Mouse (Mus musculus): Measurements from ENCODE around the gene Gm10961. TPM values are rescaled to one million over a fixed set of nuclear protein-coding genes. Genes with fewer than 3 reads are reported as not detected.

Gm10961 gene
- polyA plus RNA-seq, 1 experiment from 2014 or later = not detected

DNA sequence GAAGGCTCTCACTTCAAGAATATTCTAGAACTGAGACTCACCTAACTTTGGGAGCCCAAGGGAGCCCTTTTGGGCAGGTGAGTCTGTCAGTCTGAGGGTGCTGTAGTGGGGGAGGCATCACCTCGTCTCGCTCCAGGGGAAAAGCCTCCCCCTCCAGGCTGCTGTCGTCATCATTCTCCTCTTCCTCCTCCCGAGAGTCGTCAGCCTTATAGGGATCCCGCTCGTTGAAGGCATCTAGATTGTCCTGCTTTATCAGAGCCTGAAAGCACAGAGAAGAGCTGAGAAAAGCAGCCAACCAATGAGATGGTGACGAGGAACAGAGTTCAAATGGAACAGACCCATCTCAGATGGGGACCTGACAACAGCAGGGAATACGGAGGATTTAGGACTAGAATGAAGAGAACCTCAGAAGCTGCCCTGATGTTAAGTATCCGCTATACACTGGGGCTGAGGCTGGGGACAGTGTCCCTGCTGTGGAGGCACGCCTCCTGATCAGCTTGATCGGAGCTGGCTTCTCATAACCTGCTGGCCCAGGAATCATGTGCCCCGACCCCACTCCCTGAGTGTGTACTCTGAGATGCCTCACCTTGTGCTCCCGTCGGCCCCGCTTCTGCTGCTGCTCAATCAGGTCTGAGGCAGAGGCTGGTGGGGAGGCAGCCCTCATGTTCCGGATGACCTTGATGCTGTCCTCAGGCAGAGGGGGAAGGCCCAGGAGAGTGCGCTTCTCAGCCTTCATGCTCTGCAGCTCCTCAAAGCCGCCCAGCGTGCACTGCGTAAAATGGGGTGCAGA is 9.6 kb upstream of the Gm10961 start:
- H3K9ac ChIP-seq = no peak overlapping the region
- no peaks in the 10 kb centered on the region for H3K27me3 ChIP-seq (replicated peaks)
- 81% methylated on average over 21 of the region's 21 CpGs for WGBS
- H3K36me3 ChIP-seq = peaks cover 98% of the 10 kb centered on the region
- H3K4me1 ChIP-seq = no peaks in the 10 kb centered on the region
- no peaks in the 10 kb centered on the region for H3K9me3 ChIP-seq
- H3K4me3 ChIP-seq = no peak overlapping the region
- no peak for ATAC-seq (ENCODE audit: extremely low read depth, insufficient number of reproducible peaks, low FRiP score, low TSS enrichment)
- no peak overlapping the region for H3K27ac ChIP-seq (replicated peaks)
- H3K4me2 ChIP-seq = no peak overlapping the region

DNA sequence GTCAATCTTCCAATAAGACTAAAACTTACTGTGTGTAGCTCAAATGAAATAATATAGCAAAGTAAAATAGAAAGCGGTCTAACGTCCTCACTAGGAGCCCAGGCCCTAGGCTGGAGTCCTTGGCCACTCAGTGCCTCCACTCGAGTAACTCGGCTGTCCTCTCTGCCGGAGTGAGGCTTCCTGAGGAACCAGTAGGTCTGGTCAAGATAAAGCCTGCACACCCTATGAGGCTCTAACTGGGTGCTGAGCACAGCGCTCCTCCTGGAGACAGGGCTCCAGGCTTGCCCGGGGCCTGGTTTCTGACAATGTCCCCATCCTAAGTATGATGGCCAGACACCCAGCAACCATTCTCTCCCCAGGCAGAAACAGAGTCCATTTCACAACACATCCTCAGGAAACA is 8.6 kb upstream of the Gm10961 start:
- Histone ChIP-seq H3K36me3 (peaks cover 98% of the 10 kb centered on the region), H3K4me2 (no peak overlapping the region), H3K27me3 (replicated peaks) (no peaks in the 10 kb centered on the region), H3K4me1 (no peaks in the 10 kb centered on the region), H3K27ac (replicated peaks) (no peak overlapping the region), H3K4me3 (no peak overlapping the region), H3K9me3 (no peaks in the 10 kb centered on the region), H3K9ac (no peak overlapping the region)
- no peak for ATAC-seq (ENCODE audit: extremely low read depth, insufficient number of reproducible peaks, low FRiP score, low TSS enrichment)
- WGBS = 87% methylated on average over 7 of the region's 7 CpGs

DNA sequence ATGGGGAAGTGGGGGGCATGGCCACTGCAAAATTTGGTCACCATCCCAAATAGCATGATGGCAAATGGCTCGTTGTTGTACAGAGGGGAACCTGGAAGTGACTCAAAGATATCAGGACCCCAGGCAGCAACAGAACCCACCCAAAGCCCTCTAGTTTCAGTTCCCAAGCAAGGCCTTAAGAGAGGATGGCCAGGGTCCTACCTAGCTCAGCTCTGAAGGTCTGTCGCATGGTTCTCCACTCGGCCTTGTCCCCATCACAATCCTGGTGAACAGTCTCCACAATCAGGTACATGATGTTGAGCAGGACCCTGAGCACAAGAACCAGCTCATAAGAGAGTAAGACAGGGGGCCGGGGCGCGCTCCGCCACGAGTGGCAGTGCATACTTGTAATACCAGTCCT is 6.7 kb upstream of the Gm10961 start:
- no peaks in the 10 kb centered on the region for H3K9me3 ChIP-seq
- no peak for ATAC-seq (ENCODE audit: extremely low read depth, insufficient number of reproducible peaks, low FRiP score, low TSS enrichment)
- no peaks in the 10 kb centered on the region for H3K4me1 ChIP-seq
- H3K36me3 ChIP-seq = peaks cover 94% of the 10 kb centered on the region
- H3K4me2 ChIP-seq = no peak overlapping the region
- 94% methylated on average over 8 of the region's 8 CpGs for WGBS
- H3K27me3 ChIP-seq (replicated peaks) = no peaks in the 10 kb centered on the region
- no peak overlapping the region for H3K9ac ChIP-seq
- no peak overlapping the region for H3K4me3 ChIP-seq
- H3K27ac ChIP-seq (replicated peaks) = no peak overlapping the region

DNA sequence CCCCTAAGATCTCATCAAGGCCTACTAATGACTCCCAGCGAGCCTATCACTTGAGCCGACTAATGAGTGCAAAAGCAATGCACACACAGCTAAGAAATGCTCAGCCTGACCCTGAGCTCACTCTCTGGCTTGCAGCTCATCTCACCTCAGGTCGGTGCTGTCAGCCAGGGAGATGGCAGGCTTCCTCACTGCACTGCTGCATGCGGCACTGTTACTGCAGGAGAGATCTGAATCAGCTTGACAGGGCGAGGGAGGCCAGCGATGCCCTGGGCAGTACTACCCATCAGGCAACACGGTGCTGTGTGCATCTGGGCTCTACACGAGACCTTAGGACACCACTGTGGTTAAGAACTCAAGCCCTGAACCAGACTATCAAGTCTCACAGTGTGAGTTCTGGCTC is 5.6 kb upstream of the Gm10961 start:
- H3K9me3 ChIP-seq = no peaks in the 10 kb centered on the region
- H3K9ac ChIP-seq = no peak overlapping the region
- no peaks in the 10 kb centered on the region for H3K27me3 ChIP-seq (replicated peaks)
- no peak for ATAC-seq (ENCODE audit: extremely low read depth, insufficient number of reproducible peaks, low FRiP score, low TSS enrichment)
- H3K4me2 ChIP-seq = no peak overlapping the region
- H3K27ac ChIP-seq (replicated peaks) = no peak overlapping the region
- peaks cover 88% of the 10 kb centered on the region for H3K36me3 ChIP-seq
- WGBS = 91% methylated on average over 8 of the region's 8 CpGs
- H3K4me3 ChIP-seq = no peak overlapping the region
- peaks cover 11% of the 10 kb centered on the region for H3K4me1 ChIP-seq

DNA sequence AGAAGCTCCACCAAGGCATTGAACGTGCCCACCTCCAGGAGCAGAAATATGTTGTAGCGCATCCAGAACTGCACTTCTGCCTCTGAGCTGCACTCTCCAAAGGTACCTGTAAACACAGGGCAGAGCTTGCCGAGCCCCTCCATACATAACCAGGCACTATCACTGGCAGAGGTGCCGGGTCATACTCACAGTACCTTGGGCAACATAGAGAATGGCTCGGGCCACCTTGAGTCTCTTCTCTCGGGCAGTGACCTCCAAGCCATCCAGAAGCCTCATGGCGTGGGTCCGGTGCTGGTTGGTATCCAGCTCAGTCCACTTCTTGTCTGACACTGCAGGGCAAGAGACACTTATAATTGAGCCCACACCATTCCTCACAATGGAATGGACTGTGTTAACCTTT is 4.4 kb upstream of the Gm10961 start:
- ATAC-seq (ENCODE audit: extremely low read depth, insufficient number of reproducible peaks, low FRiP score, low TSS enrichment) = no peak
- Histone ChIP-seq H3K27me3 (replicated peaks) (no peaks in the 10 kb centered on the region), H3K4me1 (peaks cover 14% of the 10 kb centered on the region), H3K27ac (replicated peaks) (no peak overlapping the region), H3K9ac (no peak overlapping the region), H3K36me3 (peaks cover 76% of the 10 kb centered on the region), H3K9me3 (no peaks in the 10 kb centered on the region), H3K4me3 (no peak overlapping the region), H3K4me2 (no peak overlapping the region)
- 92% methylated on average over 8 of the region's 8 CpGs for WGBS

DNA sequence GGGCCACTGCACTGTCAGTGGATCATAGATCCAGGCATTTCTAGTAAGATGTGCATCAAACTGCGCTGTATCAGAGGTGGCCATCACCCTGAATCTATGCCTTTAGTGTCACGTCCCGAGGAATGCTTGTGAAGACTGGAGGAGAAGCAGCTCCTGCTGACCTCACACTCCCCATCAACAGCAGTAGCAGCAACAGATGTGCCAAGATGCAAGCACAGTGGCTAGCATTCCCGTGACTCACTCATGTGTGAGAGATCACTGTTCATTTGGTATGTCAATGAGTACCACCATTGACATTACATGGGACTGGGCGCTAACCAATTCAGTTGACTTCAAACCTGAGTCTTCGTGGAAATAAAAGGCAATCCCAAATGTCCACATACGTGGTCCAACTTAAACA is 3.5 kb upstream of the Gm10961 start:
- H3K9me3 ChIP-seq = no peaks in the 10 kb centered on the region
- H3K4me3 ChIP-seq = no peak overlapping the region
- H3K4me2 ChIP-seq = no peak overlapping the region
- peaks cover 67% of the 10 kb centered on the region for H3K36me3 ChIP-seq
- no peak overlapping the region for H3K9ac ChIP-seq
- no peaks in the 10 kb centered on the region for H3K27me3 ChIP-seq (replicated peaks)
- WGBS = 89% methylated on average over 7 of the region's 7 CpGs
- ATAC-seq (ENCODE audit: extremely low read depth, insufficient number of reproducible peaks, low FRiP score, low TSS enrichment) = no peak
- H3K4me1 ChIP-seq = peaks cover 17% of the 10 kb centered on the region
- no peak overlapping the region for H3K27ac ChIP-seq (replicated peaks)

DNA sequence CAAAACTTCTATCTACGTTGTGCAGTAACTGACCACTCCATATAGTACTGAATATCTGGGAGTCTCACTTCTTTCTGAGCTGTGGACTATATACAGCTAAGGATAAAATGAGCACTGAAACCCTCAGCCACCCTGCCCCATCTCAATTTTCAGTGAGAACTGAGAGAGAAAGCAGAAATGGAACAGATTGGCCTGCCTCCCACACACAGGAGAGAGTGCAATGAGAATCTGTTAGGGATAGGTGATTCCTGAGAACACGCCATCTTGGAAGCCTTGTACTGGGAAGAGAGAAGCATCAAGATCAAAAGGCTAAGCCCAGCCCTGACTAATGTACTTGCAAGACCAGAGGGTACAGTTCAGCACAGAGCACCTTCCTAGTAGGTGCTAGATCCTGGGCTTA is 2.6 kb upstream of the Gm10961 start:
- Histone ChIP-seq H3K36me3 (peaks cover 58% of the 10 kb centered on the region), H3K27me3 (replicated peaks) (no peaks in the 10 kb centered on the region), H3K4me1 (peaks cover 17% of the 10 kb centered on the region), H3K9me3 (no peaks in the 10 kb centered on the region), H3K9ac (no peak overlapping the region), H3K4me2 (no peak overlapping the region), H3K27ac (replicated peaks) (no peak overlapping the region), H3K4me3 (no peak overlapping the region)
- ATAC-seq (ENCODE audit: extremely low read depth, insufficient number of reproducible peaks, low FRiP score, low TSS enrichment) = no peak
- 92% methylated on average over 2 of the region's 2 CpGs for WGBS

DNA sequence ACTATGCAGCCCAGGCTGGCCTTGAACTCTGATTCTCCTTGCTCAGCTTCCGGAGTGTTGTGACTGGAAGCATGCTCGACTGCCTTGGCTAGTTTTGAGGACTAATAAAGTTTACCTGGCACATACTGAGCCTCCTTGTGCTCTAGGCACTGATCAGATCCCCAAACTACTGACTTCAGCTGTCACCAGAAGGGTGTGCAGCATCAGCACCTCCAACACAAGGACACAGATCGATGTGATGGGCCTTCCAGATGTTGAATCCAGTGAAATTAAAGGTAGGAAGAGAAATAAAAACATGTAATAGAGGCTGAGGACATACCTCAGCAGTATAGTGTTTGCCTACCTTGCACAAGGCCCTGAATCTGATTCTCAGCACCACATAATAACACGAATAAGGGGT is 1.7 kb upstream of the Gm10961 start:
- Histone ChIP-seq H3K27me3 (replicated peaks) (no peaks in the 10 kb centered on the region), H3K4me2 (no peak overlapping the region), H3K9ac (no peak overlapping the region), H3K4me1 (peaks cover 17% of the 10 kb centered on the region), H3K4me3 (no peak overlapping the region; the same call in 1 of the 2 replicates), H3K27ac (replicated peaks) (no peak overlapping the region), H3K36me3 (peaks cover 49% of the 10 kb centered on the region), H3K9me3 (no peaks in the 10 kb centered on the region)
- no peak for ATAC-seq (ENCODE audit: extremely low read depth, insufficient number of reproducible peaks, low FRiP score, low TSS enrichment)
- 90% methylated on average over 4 of the region's 4 CpGs for WGBS

DNA sequence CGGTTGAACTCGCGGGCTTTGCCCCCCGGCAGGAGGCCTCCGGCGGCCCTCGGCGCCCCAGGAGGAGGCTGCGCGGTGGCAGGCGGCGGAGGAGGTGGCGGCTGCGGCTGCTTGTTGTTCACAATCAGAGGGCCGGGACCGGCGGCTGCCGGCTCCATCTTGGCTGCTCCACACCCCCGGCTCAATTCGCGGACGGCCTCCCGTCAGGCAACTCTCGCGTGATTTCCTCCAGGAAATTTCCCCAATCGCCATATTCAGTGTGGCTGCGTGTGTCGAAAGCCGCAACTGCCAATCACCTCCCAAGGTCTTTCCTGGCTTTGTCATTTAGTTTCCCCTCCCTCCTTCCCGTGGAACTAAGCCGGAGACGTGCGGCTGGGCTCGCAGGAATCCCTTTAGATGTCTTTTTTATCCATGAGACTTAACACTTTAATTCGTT is 419 bp downstream of the Gm10961 start, which contains the start of gene Strip1:
Gene Strip1, minus strand, starts transcription at position 172 of the 436 bp plus-strand sequence.
- H3K4me1 ChIP-seq = peaks cover 17% of the 10 kb centered on the region
- H3K4me2 ChIP-seq = peak within 1 kb of the TSS; percentile 91
- peak; percentile 91 for ATAC-seq (ENCODE audit: extremely low read depth, insufficient number of reproducible peaks, low FRiP score, low TSS enrichment)
- H3K27ac ChIP-seq (replicated peaks) = peak within 1 kb of the TSS; percentile 92
- no peaks in the 10 kb centered on the region for H3K9me3 ChIP-seq
- H3K4me3 ChIP-seq = peak within 1 kb of the TSS; percentile 94
- under 1% methylated on average over 35 of the region's 35 CpGs for WGBS
- H3K9ac ChIP-seq = peak within 1 kb of the TSS; percentile 97
- H3K36me3 ChIP-seq = peaks cover 28% of the 10 kb centered on the region
- H3K27me3 ChIP-seq (replicated peaks) = no peaks in the 10 kb centered on the region

DNA sequence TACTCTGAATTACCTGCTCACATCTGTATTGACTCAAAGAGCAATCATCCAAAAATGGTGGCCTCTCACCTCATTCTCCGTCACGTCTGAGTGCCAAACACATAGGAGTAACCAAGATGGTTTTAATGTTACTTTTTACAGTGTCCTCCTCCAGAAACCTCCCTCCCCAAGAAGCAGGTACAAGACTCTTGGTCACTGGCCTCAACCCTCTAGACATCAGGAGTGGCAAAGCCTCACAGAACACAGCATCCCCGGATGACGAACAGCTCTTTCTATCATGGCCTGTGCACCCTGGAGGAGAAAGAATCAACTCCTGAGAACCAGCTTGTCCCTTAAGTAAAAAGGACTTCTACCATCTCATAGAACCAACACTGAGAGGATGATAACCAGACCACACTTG is 1.7 kb downstream of the Gm10961 start:
- peaks cover 15% of the 10 kb centered on the region for H3K36me3 ChIP-seq
- ATAC-seq (ENCODE audit: extremely low read depth, insufficient number of reproducible peaks, low FRiP score, low TSS enrichment) = no peak
- H3K9me3 ChIP-seq = no peaks in the 10 kb centered on the region
- H3K27me3 ChIP-seq (replicated peaks) = no peaks in the 10 kb centered on the region
- no peak overlapping the region for H3K4me3 ChIP-seq
- WGBS = 95% methylated on average over 4 of the region's 4 CpGs
- no peak overlapping the region for H3K9ac ChIP-seq
- no peak overlapping the region for H3K4me2 ChIP-seq
- H3K27ac ChIP-seq (replicated peaks) = no peak overlapping the region
- peaks cover 17% of the 10 kb centered on the region for H3K4me1 ChIP-seq

DNA sequence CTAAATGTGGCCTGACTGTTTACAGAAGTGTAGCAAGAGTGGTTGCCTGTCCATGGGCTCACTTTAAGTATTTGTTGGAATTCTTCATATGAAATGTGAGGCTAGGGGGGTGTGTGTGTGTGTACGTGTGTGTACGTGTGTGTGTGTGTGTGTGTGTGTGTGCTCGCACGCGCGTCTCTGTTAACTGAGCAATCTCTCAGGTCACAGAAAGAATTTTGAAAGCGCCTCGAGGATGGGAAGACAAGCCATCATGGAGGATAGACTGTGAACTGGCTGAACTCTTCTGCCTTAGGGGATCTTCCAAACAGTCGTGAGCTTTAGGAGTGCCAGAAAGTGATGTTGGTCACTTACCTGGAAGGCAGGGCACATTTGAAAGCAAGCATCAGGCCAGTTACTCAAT is 2.8 kb downstream of the Gm10961 start:
- 83% methylated on average over 9 of the region's 9 CpGs for WGBS
- no peak for ATAC-seq (ENCODE audit: extremely low read depth, insufficient number of reproducible peaks, low FRiP score, low TSS enrichment)
- Histone ChIP-seq H3K36me3 (peaks cover 5% of the 10 kb centered on the region), H3K9ac (no peak overlapping the region), H3K4me2 (no peak overlapping the region), H3K4me1 (peaks cover 17% of the 10 kb centered on the region), H3K4me3 (no peak overlapping the region), H3K27ac (replicated peaks) (no peak overlapping the region), H3K27me3 (replicated peaks) (no peaks in the 10 kb centered on the region), H3K9me3 (no peaks in the 10 kb centered on the region)

DNA sequence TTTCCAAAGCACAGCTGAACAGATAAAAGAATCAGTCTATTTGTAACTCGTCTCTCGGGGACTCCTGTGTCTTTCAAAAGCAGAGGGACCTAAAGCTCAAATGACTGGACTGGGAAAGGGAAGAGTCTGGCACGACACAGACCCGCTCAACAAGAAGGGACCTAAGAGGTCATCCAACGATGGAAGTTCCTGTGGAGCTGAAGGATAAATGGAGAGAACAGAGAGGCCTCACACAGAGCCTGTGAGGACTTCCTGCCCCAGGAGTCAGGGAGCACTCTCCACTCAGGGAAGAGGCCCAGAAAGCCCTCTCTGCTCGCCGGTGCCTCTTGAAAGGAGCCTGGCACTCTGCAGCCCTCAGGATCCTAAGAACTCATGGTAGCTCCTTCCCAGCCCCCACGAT is 4.7 kb downstream of the Gm10961 start:
- H3K36me3 ChIP-seq = no peaks in the 10 kb centered on the region
- no peaks in the 10 kb centered on the region for H3K9me3 ChIP-seq
- ATAC-seq (ENCODE audit: extremely low read depth, insufficient number of reproducible peaks, low FRiP score, low TSS enrichment) = no peak
- H3K27ac ChIP-seq (replicated peaks) = no peak overlapping the region
- H3K4me3 ChIP-seq = no peak overlapping the region
- H3K9ac ChIP-seq = no peak overlapping the region
- H3K27me3 ChIP-seq (replicated peaks) = no peaks in the 10 kb centered on the region
- 35% methylated on average over 8 of the region's 8 CpGs for WGBS
- H3K4me2 ChIP-seq = no peak overlapping the region
- 0 out of 2 replicates have a peak, but pooled peaks cover 3% of the 10 kb centered on the region for H3K4me1 ChIP-seq
